Mouse (Mus musculus): ENCODE results near the gene Maged1.
"Not testable (repeated sequence)": the region's sequence is repeated elsewhere in the genome, so short reads cannot be mapped to it uniquely, and the experiment has no call there.

The Maged1 gene

GRCm38 (mm10) chrX:94541918-94542355 lies at the start of gene Maged1:
Gene Maged1, minus strand, starts transcription at chrX:94542143.
- in situ Hi-C loops (cut with MboI; ENCODE audit: low pct_unique_long_range_greater_than_20kb in 1 of 2, low sequenced_read_pairs in 2 of 2, unreplicated experiment in 1 of 2), result loop anchor here in 1 of 2 experiments (25.0 kb wide), 1 partner anchor 280 kb away; no protein-coding TSS in a partner anchor

- in situ Hi-C loops (cut with MboI; ENCODE audit: low pct_unique_long_range_greater_than_20kb in 1 of 2, low sequenced_read_pairs in 2 of 2, unreplicated experiment in 1 of 2), result no loop called here
Measured at GRCm38 (mm10) chrX:94580251-94580650, 38.3 kb upstream of the Maged1 start.

GRCm38 (mm10) chrX:94564694-94565093 lies 22.8 kb upstream of the Maged1 start:
- in situ Hi-C loops (cut with MboI; ENCODE audit: low pct_unique_long_range_greater_than_20kb in 1 of 2, low sequenced_read_pairs in 2 of 2, unreplicated experiment in 1 of 2), result no loop called here

- in situ Hi-C loops (cut with MboI; ENCODE audit: low pct_unique_long_range_greater_than_20kb in 1 of 2, low sequenced_read_pairs in 2 of 2, unreplicated experiment in 1 of 2), result no loop called here
Measured at GRCm38 (mm10) chrX:94562392-94562791, 20.4 kb upstream of the Maged1 start.

DNA sequence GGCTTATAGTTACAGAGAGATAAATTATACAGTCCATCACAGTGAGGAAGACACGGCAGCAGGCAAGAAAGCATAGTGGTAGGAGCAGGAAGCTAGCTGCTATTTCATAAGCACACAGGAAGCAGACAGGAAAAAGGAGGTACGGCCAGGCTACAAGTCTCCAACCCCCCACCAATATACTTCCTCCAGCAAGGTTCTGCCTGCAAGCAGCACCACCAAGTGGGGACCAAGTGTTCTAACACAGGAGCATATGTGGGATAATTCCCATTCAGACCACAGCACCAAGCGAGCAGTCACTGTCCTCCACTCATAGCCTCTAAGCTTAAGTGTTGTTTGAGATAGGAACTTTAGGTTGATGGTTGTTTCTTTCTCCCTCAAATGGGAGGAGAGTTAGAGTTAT lies 6.3 kb upstream of the Maged1 start:
- in situ Hi-C loops (cut with MboI; ENCODE audit: low pct_unique_long_range_greater_than_20kb in 1 of 2, low sequenced_read_pairs in 2 of 2, unreplicated experiment in 1 of 2), result loop anchor here in 1 of 2 experiments (25.0 kb wide), 1 partner anchor 286 kb away; no protein-coding TSS in a partner anchor

GRCm38 (mm10) chrX:94545941-94546340 lies 4.0 kb upstream of the Maged1 start:
- in situ Hi-C loops (cut with MboI; ENCODE audit: low pct_unique_long_range_greater_than_20kb in 1 of 2, low sequenced_read_pairs in 2 of 2, unreplicated experiment in 1 of 2), result loop anchor here in 1 of 2 experiments (25.0 kb wide), 1 partner anchor 284 kb away; no protein-coding TSS in a partner anchor

DNA sequence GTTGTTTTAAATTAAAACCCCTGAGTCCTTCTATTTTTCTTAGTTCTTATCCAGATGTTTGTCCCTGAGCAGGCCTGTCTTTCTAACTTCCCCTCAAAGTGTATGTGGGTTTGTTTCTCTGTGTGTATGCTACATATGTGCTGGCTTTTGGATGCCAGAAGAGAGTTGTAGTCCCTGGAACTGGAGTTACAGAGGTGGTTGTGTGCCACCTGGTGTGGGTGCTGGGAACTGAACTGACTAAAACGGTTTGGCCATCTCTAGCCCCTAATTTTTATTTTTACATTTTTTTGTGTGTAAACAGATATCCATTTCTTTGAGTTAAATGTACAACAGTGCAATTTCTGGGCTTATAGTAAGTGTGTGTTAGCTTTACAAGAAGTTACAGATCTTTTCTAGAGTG lies 3.0 kb upstream of the Maged1 start:
- in situ Hi-C loops (cut with MboI; ENCODE audit: low pct_unique_long_range_greater_than_20kb in 1 of 2, low sequenced_read_pairs in 2 of 2, unreplicated experiment in 1 of 2), result loop anchor here in 1 of 2 experiments (25.0 kb wide), 1 partner anchor 283 kb away; no protein-coding TSS in a partner anchor

GRCm38 (mm10) chrX:94542536-94542935 lies 593 bp upstream of the Maged1 start:
- in situ Hi-C loops (cut with MboI; ENCODE audit: low pct_unique_long_range_greater_than_20kb in 1 of 2, low sequenced_read_pairs in 2 of 2, unreplicated experiment in 1 of 2), result loop anchor here in 1 of 2 experiments (25.0 kb wide), 1 partner anchor 280 kb away; no protein-coding TSS in a partner anchor

GRCm38 (mm10) chrX:94541206-94541605 lies 737 bp downstream of the Maged1 start:
- in situ Hi-C loops (cut with MboI; ENCODE audit: low pct_unique_long_range_greater_than_20kb in 1 of 2, low sequenced_read_pairs in 2 of 2, unreplicated experiment in 1 of 2), result loop anchor here in 1 of 2 experiments (25.0 kb wide), 1 partner anchor 279 kb away; no protein-coding TSS in a partner anchor

DNA sequence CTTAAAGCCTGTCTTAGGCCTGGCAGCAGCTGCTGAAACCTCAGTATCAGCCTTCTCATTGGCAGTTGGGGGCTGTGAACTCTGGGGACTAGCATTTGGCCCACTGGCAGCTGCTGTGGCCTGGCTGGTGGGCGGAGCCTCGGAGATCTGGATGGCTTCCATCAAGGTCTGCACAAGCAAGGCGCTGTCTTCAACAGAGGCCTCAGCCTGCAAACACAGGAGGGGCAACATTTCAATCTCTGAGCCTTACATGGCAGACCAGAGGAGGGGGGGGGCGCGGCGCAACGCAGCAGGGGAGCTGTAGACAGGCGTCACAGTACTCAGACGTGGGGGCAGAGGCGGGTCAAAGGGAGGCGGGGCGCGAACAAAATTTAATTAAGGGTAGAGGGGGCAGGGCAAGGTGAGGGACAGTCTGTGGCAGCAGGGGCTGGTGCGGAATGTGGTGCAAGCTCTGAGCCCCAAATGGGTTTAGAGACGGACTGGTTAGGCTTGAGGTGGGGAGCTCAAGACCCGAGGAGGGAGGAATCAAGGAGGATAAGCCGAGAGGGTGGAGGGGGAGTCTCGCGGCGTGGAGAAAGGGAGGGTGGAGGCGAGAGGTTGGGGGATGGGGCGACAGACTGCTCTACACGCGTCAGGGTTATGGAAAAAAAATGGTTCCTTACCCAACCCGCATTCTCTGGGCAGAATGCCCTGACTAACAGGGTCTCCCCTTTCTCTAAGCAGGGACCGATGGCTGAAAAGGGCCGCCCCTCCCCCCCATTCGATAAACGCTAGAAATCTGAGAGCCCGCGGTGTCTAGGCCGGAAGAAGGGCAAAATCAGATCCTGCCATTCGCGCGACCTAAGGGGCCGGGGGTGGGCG lies 1.4 kb downstream of the Maged1 start:
- in situ Hi-C loops (cut with MboI; ENCODE audit: low pct_unique_long_range_greater_than_20kb in 1 of 2, low sequenced_read_pairs in 2 of 2, unreplicated experiment in 1 of 2), result loop anchor here in 1 of 2 experiments (25.0 kb wide), 1 partner anchor 278 kb away; no protein-coding TSS in a partner anchor

DNA sequence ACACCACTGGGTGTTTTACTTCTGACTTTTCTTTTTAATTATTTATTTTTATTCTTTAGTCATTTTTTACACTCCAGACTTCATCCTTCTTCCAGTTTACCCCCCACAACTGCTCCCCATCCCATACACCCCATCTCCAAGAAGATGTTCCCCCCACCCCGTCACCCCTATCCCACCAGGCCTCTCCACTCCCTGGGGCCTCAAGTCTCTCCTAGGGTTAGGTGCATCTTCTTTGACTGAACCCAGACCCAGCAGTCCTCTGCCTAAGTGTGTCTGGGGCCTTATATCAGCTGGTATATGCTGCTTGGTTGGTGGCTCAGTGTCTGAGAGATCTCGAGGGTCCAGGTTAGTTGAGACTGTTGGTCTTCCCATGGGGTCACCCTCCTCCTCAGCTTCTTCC lies 7.6 kb downstream of the Maged1 start:
- in situ Hi-C loops (cut with MboI; ENCODE audit: low pct_unique_long_range_greater_than_20kb in 1 of 2, low sequenced_read_pairs in 2 of 2, unreplicated experiment in 1 of 2), result loop anchor here in 1 of 2 experiments (25.0 kb wide), 1 partner anchor 272 kb away; no protein-coding TSS in a partner anchor

- in situ Hi-C loops (cut with MboI; ENCODE audit: low pct_unique_long_range_greater_than_20kb in 1 of 2, low sequenced_read_pairs in 2 of 2, unreplicated experiment in 1 of 2), result loop anchor here in 1 of 2 experiments (25.0 kb wide), 1 partner anchor 268 kb away; no protein-coding TSS in a partner anchor
Measured at GRCm38 (mm10) chrX:94530301-94530700, 11.6 kb downstream of the Maged1 start.

DNA sequence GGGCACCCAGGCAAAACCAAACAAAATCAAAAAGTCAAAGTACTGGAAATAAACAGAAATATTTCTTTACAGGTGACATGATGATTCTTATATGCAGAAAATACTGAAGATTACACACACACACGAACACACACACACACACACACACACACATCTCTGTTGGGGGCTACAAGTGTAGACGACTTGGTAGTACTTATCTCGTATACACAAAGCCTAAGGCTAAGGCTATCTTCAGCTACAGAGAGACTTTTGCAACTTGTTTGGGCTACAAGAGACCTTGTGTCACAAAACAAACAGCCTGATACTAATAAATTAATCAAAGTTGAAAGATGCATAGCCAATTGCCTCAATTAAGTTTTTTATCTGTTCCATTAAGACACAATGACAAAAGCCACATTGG lies 19.8 kb downstream of the Maged1 start:
- in situ Hi-C loops (cut with MboI; ENCODE audit: low pct_unique_long_range_greater_than_20kb in 1 of 2, low sequenced_read_pairs in 2 of 2, unreplicated experiment in 1 of 2), result no loop called here

GRCm38 (mm10) chrX:94508442-94508819 lies 33.5 kb downstream of the Maged1 start:
- in situ Hi-C loops (cut with MboI; ENCODE audit: low pct_unique_long_range_greater_than_20kb in 1 of 2, low sequenced_read_pairs in 2 of 2, unreplicated experiment in 1 of 2), result no loop called here

DNA sequence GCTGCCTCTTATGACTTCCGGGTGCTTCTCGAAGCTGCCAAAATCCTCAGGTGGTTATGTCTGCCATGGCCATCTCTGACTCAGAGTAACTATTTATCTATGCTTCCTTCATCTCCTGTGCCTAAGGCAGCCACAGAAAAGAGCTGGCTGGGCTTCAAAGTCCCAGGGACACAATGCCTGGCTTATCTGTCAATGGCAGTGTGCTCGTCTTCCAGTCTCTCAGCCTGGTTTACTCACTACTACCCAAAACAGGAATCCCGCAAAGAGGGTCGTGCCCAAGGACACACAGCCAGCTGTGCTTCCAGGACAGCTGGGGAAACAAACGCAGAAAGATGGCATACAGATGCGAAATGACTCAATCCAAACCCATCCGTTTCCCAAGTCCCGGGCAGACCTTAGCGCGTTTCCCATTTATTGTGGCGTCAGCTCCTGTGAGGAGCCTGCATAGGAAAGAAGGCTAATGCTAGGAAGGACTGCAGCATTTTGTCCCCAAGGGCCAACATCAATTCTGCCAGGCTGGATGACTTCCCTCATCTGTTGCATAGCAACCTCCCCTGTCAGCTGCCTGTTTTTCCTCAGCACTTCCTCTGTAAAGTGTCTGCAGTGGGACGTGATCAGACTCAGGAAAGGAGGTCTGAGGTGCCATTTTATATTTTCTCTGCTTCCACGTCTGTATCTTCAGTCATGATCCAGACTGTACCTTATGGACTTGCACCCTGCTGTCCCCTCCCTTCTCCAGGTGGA lies 34.1 kb downstream of the Maged1 start:
- in situ Hi-C loops (cut with MboI; ENCODE audit: low pct_unique_long_range_greater_than_20kb in 1 of 2, low sequenced_read_pairs in 2 of 2, unreplicated experiment in 1 of 2), result not testable (repeated sequence)

DNA sequence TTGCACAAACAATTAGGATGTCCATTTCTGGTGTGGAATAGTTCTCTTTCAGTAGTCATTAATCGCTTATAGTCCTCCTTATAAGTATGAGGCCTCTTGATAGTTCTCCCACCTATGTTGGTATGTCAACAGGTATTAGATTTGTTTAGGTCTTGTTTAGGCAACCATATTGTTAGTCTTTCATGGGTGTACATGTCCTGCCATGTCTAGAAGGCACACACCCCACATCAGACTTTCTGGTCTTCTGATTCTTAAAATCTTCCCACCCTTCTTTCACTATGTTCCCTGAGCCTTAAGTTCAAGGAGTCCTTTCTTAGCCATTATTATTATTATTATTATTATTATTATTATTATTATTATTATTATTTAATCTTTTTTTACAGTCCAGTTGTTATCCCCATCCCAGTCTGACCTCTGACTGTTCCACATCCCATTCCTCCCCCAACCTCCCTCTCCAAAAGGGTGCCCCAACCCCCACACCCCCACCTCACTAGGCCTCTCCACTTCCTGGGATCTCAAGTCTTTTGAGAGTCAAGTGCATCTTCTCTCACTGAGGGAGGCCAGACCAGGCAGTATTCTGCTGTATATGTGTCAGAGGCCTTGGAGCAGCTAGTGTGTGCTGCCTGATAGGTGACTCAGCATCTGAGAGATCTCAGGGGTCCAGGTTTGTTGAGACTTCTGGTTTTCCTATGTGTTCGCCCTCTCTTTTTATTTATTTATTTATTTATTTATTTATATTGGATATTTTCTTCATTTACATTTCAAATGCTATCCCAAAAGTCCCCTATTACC lies 55.7 kb downstream of the Maged1 start:
- in situ Hi-C loops (cut with MboI; ENCODE audit: low pct_unique_long_range_greater_than_20kb in 1 of 2, low sequenced_read_pairs in 2 of 2, unreplicated experiment in 1 of 2), result no loop called here

Measured in mouse embryonic stem cell (cell line).